26 mouse cellular contexts compared by ENCODE assay signal in the genomic region with DNA sequence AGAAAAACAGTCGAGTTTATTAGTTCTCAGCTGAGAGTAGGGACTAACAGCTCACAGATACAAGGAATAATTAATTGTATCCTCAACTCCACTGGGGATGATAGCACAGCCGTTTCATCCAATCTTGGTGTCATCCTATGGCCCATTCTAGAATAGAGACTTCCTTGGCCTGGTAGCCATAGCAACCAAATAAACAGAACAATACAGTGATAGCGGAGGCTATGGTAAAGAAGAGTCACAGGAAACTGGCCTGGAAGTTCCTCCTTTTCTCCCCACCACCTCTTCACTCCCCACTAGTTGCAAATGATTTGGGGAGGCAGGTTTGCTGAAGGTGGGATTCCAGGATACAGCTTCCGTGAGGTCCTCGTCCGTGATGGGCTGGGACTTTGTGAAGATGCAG. TPM values are rescaled to one million over a fixed set of nuclear protein-coding genes. Genes with fewer than 3 reads are reported as not detected.
A peak's percentile ranks its signal among the peaks of the same experiment; 100 is the strongest.
DNase-seq lines count a peak whose midpoint lies in the region; ATAC-seq and TF ChIP-seq lines count a peak whose summit lies in the region.
"Had no signal": no experiment of that assay in that cellular context is flagged by ENCODE, and none has a peak within 500 bp of the region (broad histone marks: within the 10 kb centered on the region; RNA-seq: fewer than 3 reads in every experiment).

No protein-coding gene starts in this region.

- ATAC-seq in activated CD4-positive, CD25-positive, alpha-beta regulatory T cell, adult 4 months: peak; percentile 19
- 0 out of 2 replicates have a peak, but pooled peaks have one; percentile 44 for ATAC-seq in megakaryocyte-erythroid progenitor cell, adult 5-6 weeks (replicated peaks; ENCODE audit: low FRiP score, low TSS enrichment, poor library complexity, severe bottlenecking)
- ATAC-seq: forebrain, embryonic 13.5 days; intestine, postnatal 0 days; midbrain, embryonic 16.5 days; Patski had no signal

- no peak overlapping the region for H3K4me2 ChIP-seq in CH12.LX (ENCODE audit: insufficient read depth, low read depth, poor library complexity, severe bottlenecking)
- H3K4me2 ChIP-seq: embryonic facial prominence, embryonic 15.5 days; forebrain, embryonic 13.5 days; limb, embryonic 12.5 days; liver, embryonic 15.5 days; midbrain, embryonic 11.5 days had no signal

- TF ChIP-seq POLR2A in CH12.LX (IDR thresholded peaks at IDR 0.05; ENCODE audit: low read depth, low read length): no peak

- H3K27me3 ChIP-seq in CH12.LX (replicated peaks): no peaks in the 10 kb centered on the region
- H3K27me3 ChIP-seq: embryonic facial prominence, embryonic 15.5 days; forebrain, embryonic 13.5 days; limb, embryonic 12.5 days; liver, embryonic 15.5 days had no signal

- in situ Hi-C loops in CH12.LX (cut with MboI; ENCODE audit: low pct_ligation_motif_present, low pct_unique_long_range_greater_than_20kb, low sequenced_read_pairs): no loop called here

- intact Hi-C loops in heart, postnatal 36 days (cut with DNase I): no loop called here

- no peaks in the 10 kb centered on the region for H3K36me3 ChIP-seq in CH12.LX (replicated peaks in 1 of 2; ENCODE audit: control insufficient read depth in 1 of 2, insufficient read depth in 1 of 2, low read length in 1 of 2)
- H3K36me3 ChIP-seq: embryonic facial prominence, embryonic 10.5 days; embryonic facial prominence, embryonic 15.5 days; limb, embryonic 12.5 days; liver, embryonic 15.5 days had no signal

- no peaks in the 10 kb centered on the region for H3K9me3 ChIP-seq in CH12.LX (replicated peaks; ENCODE audit: low read length)
- H3K9me3 ChIP-seq: embryonic facial prominence, embryonic 10.5 days; embryonic facial prominence, embryonic 15.5 days; forebrain, embryonic 13.5 days; limb, embryonic 12.5 days; liver, embryonic 15.5 days had no signal

- no peaks in the 10 kb centered on the region for H3K79me2 ChIP-seq in CH12.LX (replicated peaks; ENCODE audit: control insufficient read depth, extremely low read depth, insufficient read depth, poor library complexity, severe bottlenecking)

- no peaks in the 10 kb centered on the region for H3K4me1 ChIP-seq in CH12.LX (ENCODE audit: control insufficient read depth in 1 of 2, insufficient read depth in 2 of 2)
- H3K4me1 ChIP-seq: embryonic facial prominence, embryonic 15.5 days; limb, embryonic 12.5 days; liver, embryonic 15.5 days had no signal

- dilution Hi-C loops in CH12.LX (cut with MboI; ENCODE audit: extremely low pct_ligation_motif_present, extremely low pct_unique_long_range_greater_than_20kb, low sequenced_read_pairs): no loop called here

- DNase-seq in lung, postnatal 25 days (ENCODE audit: low spot score): peak; percentile 3
- no peak for DNase-seq in lung, postnatal 14 days
- DNase-seq in CH12.LX (ENCODE audit: extremely low read depth): peak; percentile 2
- DNase-seq in heart, postnatal 36 days: no peak
- no peak for DNase-seq in right cerebral cortex, postnatal 4 days
- DNase-seq: adrenal gland, postnatal 14 days; cerebellum, adult 11 months; cerebellum, postnatal 10 days; gastrocnemius, postnatal 10 days; heart, postnatal 14 days; kidney, adult 9 months; kidney, postnatal 14 days; layer of hippocampus, adult 9-11 months; thymus, postnatal 14 days had no signal

- TF ChIP-seq CTCF in CH12.LX (conservative IDR thresholded peaks at IDR 0.05 in 1 of 2, IDR thresholded peaks at IDR 0.05 in 1 of 2; ENCODE audit: low read depth in 2 of 2, low read length in 2 of 2): no peak

- no peak for TF ChIP-seq RAD21 in CH12.LX (IDR thresholded peaks at IDR 0.05; ENCODE audit: low read depth, low read length)

- TF ChIP-seq EP300 in CH12.LX (IDR thresholded peaks at IDR 0.05; ENCODE audit: low read length): no peak

- no peak overlapping the region for H3K27ac ChIP-seq in CH12.LX (ENCODE audit: insufficient read depth, low read depth)
- H3K27ac ChIP-seq: embryonic facial prominence, embryonic 10.5 days; embryonic facial prominence, embryonic 15.5 days; forebrain, embryonic 13.5 days; left cerebral cortex, adult 2 months; limb, embryonic 12.5 days; liver, embryonic 15.5 days had no signal

- no peak overlapping the region for H3K4me3 ChIP-seq in CH12.LX (replicated peaks in 1 of 3; ENCODE audit: low read depth in 2 of 3, low read length in 2 of 3, poor library complexity in 1 of 3)
- H3K4me3 ChIP-seq: embryonic facial prominence, embryonic 10.5 days; embryonic facial prominence, embryonic 15.5 days; forebrain, embryonic 13.5 days; left cerebral cortex, adult 2 months; limb, embryonic 12.5 days; liver, embryonic 15.5 days had no signal

- H3K9ac ChIP-seq in CH12.LX (ENCODE audit: insufficient read depth, low read depth): no peak overlapping the region
- H3K9ac ChIP-seq: embryonic facial prominence, embryonic 15.5 days; forebrain, embryonic 13.5 days; limb, embryonic 12.5 days; liver, embryonic 15.5 days had no signal

TF ChIP-seq in CH12.LX, 34 proteins besides CTCF, POLR2A, EP300 and RAD21:
- TF ChIP-seq PAX5 (IDR thresholded peaks at IDR 0.05; ENCODE audit: low read length): no peak
- no peak for TF ChIP-seq ZNF384 (IDR thresholded peaks at IDR 0.05; ENCODE audit: low read depth, low read length)
- TF ChIP-seq NRF1 (IDR thresholded peaks at IDR 0.05; ENCODE audit: low read depth, low read length): no peak
- TF ChIP-seq KAT2A (IDR thresholded peaks at IDR 0.05; ENCODE audit: insufficient replicate concordance, low read length): no peak

RNA-seq across cellular contexts. Expression of a gene that starts 30.1 kb away (rescaled TPM):
- 6.2 and 7.7 TPM in 2 replicates for total RNA-seq in CH12.LX (2012; rRNA removed)
- 8.1 and 9.6 TPM in 2 replicates for total RNA-seq in CH12.LX (2014; rRNA removed)
- polyA plus RNA-seq in CH12.LX (2012; ENCODE audit: insufficient read length, low read depth): 12.3 and 13.1 TPM in 2 replicates
- polyA plus RNA-seq in activated CD4-positive, CD25-positive, alpha-beta regulatory T cell, adult 4 months (2017; shearing (Covaris generic)): 10 to 100 TPM; 15.5 to 16.4 TPM
- 44.5 and 50.1 TPM in 2 replicates for total RNA-seq in megakaryocyte-erythroid progenitor cell, adult 5-6 weeks (2014; fragmentation: Nextera tagmentation)
- total RNA-seq in megakaryocyte-erythroid progenitor cell, adult 5-6 weeks (2017): 25.0 and 34.3 TPM in 2 replicates
- 10 to 100 TPM; 31.2 to 32.2 TPM for total RNA-seq in heart, postnatal 36 days (2021)

Comparison
In these comparisons a context has a peak if more than half of its experiments do, and no peak if none do; other contexts are left out.
1. DNase-seq: peak in lung, postnatal 25 days (single experiment) and CH12.LX (single experiment); none in lung, postnatal 14 days (single experiment), heart, postnatal 36 days (0 of 2) and right cerebral cortex, postnatal 4 days (single experiment).